Mouse (Mus musculus): ENCODE results near the gene Polr2e.

DNA sequence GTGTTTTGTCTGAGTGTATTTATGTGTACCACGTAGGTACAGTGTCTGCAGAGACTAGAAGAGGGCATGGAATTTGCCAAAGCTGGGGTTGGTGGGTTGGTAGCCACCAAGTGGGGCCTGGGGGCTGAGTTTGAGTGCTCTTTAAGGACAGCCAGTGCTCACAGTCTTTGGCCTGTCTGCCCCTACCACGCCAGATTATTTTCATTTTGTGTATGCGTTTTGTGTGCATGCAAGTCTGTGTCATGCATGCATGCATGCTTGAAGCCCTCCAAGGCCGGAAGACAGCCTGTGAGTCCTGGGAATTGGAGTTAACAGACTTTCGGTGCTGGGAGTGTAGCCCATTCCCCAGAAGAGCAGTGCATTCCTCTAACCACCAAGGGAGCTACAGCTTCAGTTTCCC lies 15.8 kb upstream of the Polr2e start:
- TF ChIP-seq CTCF (IDR thresholded peaks at IDR 0.05; ENCODE audit: low read depth) (no peak), EP300 (IDR thresholded peaks at IDR 0.05; ENCODE audit: low read depth) (no peak)

Data from heart, postnatal 0 days (tissue).